Mouse (Mus musculus) kidney, embryonic 16.5 days (tissue): Measurements from ENCODE around the gene Map4k5. TPM values are rescaled to one million over a fixed set of nuclear protein-coding genes. Genes with fewer than 3 reads are reported as not detected.
A peak's percentile ranks its signal among the peaks of the same experiment; 100 is the strongest.

Source experiments
- microRNA counts: library from miRNA; unstranded; fragments of <30 nt; microRNA quantifications from one replicate; lab custom pipeline; 2016
- microRNA-seq: library from miRNA; unstranded; fragments of <30 nt; microRNA quantifications from one replicate; pipeline ENCODE4, GENCODE M21; 2016
- polyA plus RNA-seq: library from polyadenylated mRNA; unstranded; fragments of >200 nt; fragmentation: Nextera tagmentation; extraction: Ambion mirVana; gene quantifications from 2 replicates; pipeline ENCODE4 v1.2.1, GENCODE M21; 2015

Gene Map4k5
- polyA plus RNA-seq, 1 experiment from 2014 or later, result 31.5 TPM

MicroRNAs within 50 kb of the gene (microRNA counts, 519-probe panel; counts per million panel counts)
- 104 counts per million, percentile 35 among the panel's probes with 10 or more counts for microRNA mmu-miR-681 (lab: Ali Mortazavi, UCI)

Small RNA genes within 50 kb of the gene (microRNA-seq; reads per million reads assigned to microRNA genes)
- gene Mir681, result not detected

Other genes with a start within 250 kb of the Map4k5 start
- gene Sos2, start 211.3 kb downstream of the Map4k5 start, polyA plus RNA-seq, result 7.1 and 9.3 TPM in 2 replicates
- 25.2 and 26.9 TPM in 2 replicates for gene L2hgdh, start 168.3 kb downstream of the Map4k5 start, polyA plus RNA-seq
- gene Atp5s, start 168.2 kb downstream of the Map4k5 start, polyA plus RNA-seq, result 31.7 and 33.5 TPM in 2 replicates
- gene Cdkl1, start 101.9 kb downstream of the Map4k5 start, polyA plus RNA-seq, result 25.7 and 32.4 TPM in 2 replicates
- gene Atl1, start 586 bp downstream of the Map4k5 start, polyA plus RNA-seq, result 4.7 and 5.7 TPM in 2 replicates
- gene Sav1, start 93.8 kb upstream of the Map4k5 start, polyA plus RNA-seq, result 0.80 and 1.4 TPM in 2 replicates
- gene Nin, start 220.5 kb upstream of the Map4k5 start, polyA plus RNA-seq, result 12.0 and 13.4 TPM in 2 replicates